Mouse (Mus musculus) midbrain, embryonic 12.5 days (tissue): ENCODE measurements at regions not wholly inside any gene's neighbourhood (a gene's known extent, or its start where the extent isn't known, plus 50 kb on each side); places are given as distances from the start of the nearest gene placed in this dataset.

Experiments used
- ATAC-seq: fragments of 200-750 bp; cut with Nextera tagmentation; 2 replicates; pipeline ENCODE4 v1.8.0; 2017; ENCODE audit warnings: low read depth, moderate TSS enrichment, moderate library complexity; ENCODE audit not compliant: low FRiP score
- H3K27ac ChIP-seq: fragments of 300-500 bp; sonication (generic); replicated peaks from 2 replicates; pipeline ENCODE4 v1.5.1; 2016; ENCODE audit warnings: mild to moderate bottlenecking
- H3K27me3 ChIP-seq: fragments of 300-500 bp; sonication (generic); 2 replicates; pipeline ENCODE4 v1.6.1; 2016; ENCODE audit warnings: mild to moderate bottlenecking
- H3K36me3 ChIP-seq: fragments of 300-500 bp; sonication (generic); 2 replicates; pipeline ENCODE4 v1.6.1; 2016
- H3K4me1 ChIP-seq: fragments of 300-500 bp; sonication (generic); 2 replicates; pipeline ENCODE4 v1.6.1; 2016
- H3K4me2 ChIP-seq: fragments of 300-500 bp; sonication (generic); replicated peaks from 2 replicates; pipeline ENCODE4 v1.6.1; 2016; ENCODE audit warnings: mild to moderate bottlenecking, moderate library complexity
- H3K4me3 ChIP-seq: fragments of 300-500 bp; sonication (generic); 2 replicates; pipeline ENCODE4 v1.5.1; 2016; ENCODE audit warnings: mild to moderate bottlenecking
- H3K9ac ChIP-seq: fragments of 300-500 bp; sonication (generic); replicated peaks from 2 replicates; pipeline ENCODE4 v1.6.1; 2016; ENCODE audit warnings: mild to moderate bottlenecking, moderate library complexity
- H3K9me3 ChIP-seq: fragments of 300-500 bp; sonication (generic); 2 replicates; pipeline ENCODE4 v1.6.1; 2016; ENCODE audit warnings: mild to moderate bottlenecking
- WGBS: fragments of 180-500 bp; shearing (Covaris S2); methylation state at CpG from one replicate; pipeline ENCODE4 v1.1.7; 2016; 5-methylcytosine and 5-hydroxymethylcytosine counted together

GRCm38 (mm10) chr17:77819698-77820097, 380.4 kb upstream of the Crim1 start:
- 73% methylated on average over 8 of the region's 8 CpGs for WGBS
- ATAC-seq, result peak; percentile 54
- no peaks in the 10 kb centered on the region for H3K27me3 ChIP-seq
- H3K9ac ChIP-seq, result no peak overlapping the region
- H3K36me3 ChIP-seq, result no peaks in the 10 kb centered on the region
- H3K4me1 ChIP-seq, result no peaks in the 10 kb centered on the region
- no peaks in the 10 kb centered on the region for H3K9me3 ChIP-seq
- H3K27ac ChIP-seq, result peak overlapping the region; percentile 4; the same call in 1 of the 2 replicates
- H3K4me2 ChIP-seq, result no peak overlapping the region
- no peak overlapping the region for H3K4me3 ChIP-seq

DNA sequence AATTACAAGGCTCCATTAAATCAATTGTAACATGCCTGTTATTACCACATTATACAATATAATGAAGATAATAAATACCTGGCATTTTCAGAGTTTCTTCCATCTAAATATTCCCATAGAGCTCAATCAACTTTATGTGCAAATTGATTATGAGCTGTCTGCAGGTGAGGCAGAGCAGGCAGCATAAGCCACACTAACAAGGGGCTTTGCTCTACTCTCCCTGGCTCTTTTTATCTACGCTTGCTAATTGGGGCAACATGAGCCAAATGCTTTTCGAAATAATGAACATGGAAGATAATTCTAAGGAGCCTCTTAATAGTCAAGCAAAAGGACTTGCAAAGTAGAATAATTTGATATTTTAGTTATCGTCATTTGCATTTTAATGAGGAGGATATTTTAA, 356.1 kb upstream of the Crim1 start:
- H3K36me3 ChIP-seq, result no peaks in the 10 kb centered on the region
- no peak overlapping the region for H3K4me2 ChIP-seq
- H3K9ac ChIP-seq, result no peak overlapping the region
- no peak overlapping the region for H3K4me3 ChIP-seq
- ATAC-seq, result no peak
- 88% methylated on average over 3 of the region's 3 CpGs for WGBS
- H3K27ac ChIP-seq, result no peak overlapping the region
- no peaks in the 10 kb centered on the region for H3K9me3 ChIP-seq
- no peaks in the 10 kb centered on the region for H3K27me3 ChIP-seq
- H3K4me1 ChIP-seq, result no peaks in the 10 kb centered on the region

- Histone ChIP-seq H3K9me3 (no peaks in the 10 kb centered on the region), H3K27ac (no peak overlapping the region), H3K4me3 (no peak overlapping the region), H3K4me2 (no peak overlapping the region), H3K9ac (no peak overlapping the region), H3K27me3 (no peaks in the 10 kb centered on the region), H3K36me3 (no peaks in the 10 kb centered on the region), H3K4me1 (peaks cover 4% of the 10 kb centered on the region; the same call in 1 of the 2 replicates)
- no peak for ATAC-seq
- WGBS, result 89% methylated on average over 3 of the region's 3 CpGs
These were observed 325.6 kb upstream of the Crim1 start for GRCm38 (mm10) chr17:77874497-77874896.

DNA sequence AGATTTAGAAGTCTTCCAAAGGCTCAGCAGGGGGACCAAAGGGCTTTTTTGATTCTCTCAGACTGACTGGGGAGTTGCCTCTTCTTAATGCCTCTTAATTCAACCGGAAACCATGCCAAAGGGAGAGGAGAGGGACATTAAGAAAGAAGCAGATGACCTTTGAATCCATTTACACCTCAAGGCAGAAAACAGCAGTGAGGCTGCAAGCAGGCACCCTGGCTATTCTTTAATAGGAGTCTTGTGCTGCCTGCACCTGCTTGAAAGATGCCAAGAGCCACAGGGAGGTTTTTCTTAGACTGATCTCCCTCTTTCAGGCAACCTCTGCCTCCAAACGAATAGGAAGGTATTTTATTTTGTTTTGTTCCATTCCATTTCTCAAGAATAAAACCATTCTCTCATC, 323.0 kb upstream of the Crim1 start:
- Histone ChIP-seq H3K4me1 (peaks cover 4% of the 10 kb centered on the region; the same call in 1 of the 2 replicates), H3K27me3 (no peaks in the 10 kb centered on the region), H3K36me3 (no peaks in the 10 kb centered on the region), H3K9me3 (no peaks in the 10 kb centered on the region), H3K27ac (no peak overlapping the region), H3K4me3 (no peak overlapping the region), H3K4me2 (no peak overlapping the region), H3K9ac (no peak overlapping the region)
- ATAC-seq, result no peak
- WGBS, result 6% methylated on average over 2 of the region's 2 CpGs

DNA sequence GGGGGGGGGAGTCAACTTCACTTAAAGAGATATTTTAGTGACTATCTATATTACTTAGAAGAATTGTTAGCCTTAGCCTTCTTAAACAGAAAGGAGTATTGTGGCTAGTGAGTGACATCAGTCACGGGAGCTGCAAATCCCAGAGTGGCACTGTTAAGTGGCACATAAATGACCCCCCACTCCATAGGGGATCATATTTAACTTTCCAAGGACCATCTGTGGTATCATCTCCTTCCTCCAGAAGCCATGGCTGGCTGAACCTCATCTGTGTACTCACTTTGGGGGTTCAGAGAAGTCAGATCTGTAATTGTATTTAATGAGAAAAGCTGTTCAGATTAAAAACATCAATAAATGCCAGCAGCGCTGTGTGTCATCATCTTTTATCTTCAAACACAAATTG, 314.9 kb upstream of the Crim1 start:
- Histone ChIP-seq H3K4me2 (no peak overlapping the region), H3K4me1 (no peaks in the 10 kb centered on the region), H3K4me3 (no peak overlapping the region), H3K27me3 (no peaks in the 10 kb centered on the region), H3K9me3 (no peaks in the 10 kb centered on the region), H3K27ac (no peak overlapping the region), H3K9ac (no peak overlapping the region), H3K36me3 (no peaks in the 10 kb centered on the region)
- ATAC-seq, result 0 out of 2 replicates have a peak, but pooled peaks have one; percentile 30
- 76% methylated on average over 2 of the region's 2 CpGs for WGBS

- Histone ChIP-seq H3K27me3 (no peaks in the 10 kb centered on the region), H3K4me3 (no peak overlapping the region), H3K36me3 (no peaks in the 10 kb centered on the region), H3K27ac (no peak overlapping the region), H3K9me3 (no peaks in the 10 kb centered on the region), H3K9ac (no peak overlapping the region), H3K4me1 (no peaks in the 10 kb centered on the region), H3K4me2 (no peak overlapping the region)
- 80% methylated on average over 2 of the region's 2 CpGs for WGBS
- ATAC-seq, result no peak
These were observed 310.9 kb upstream of the Crim1 start for GRCm38 (mm10) chr17:77889147-77889546.

GRCm38 (mm10) chr17:77904412-77904811, 295.6 kb upstream of the Crim1 start:
- no peak overlapping the region for H3K27ac ChIP-seq
- H3K9ac ChIP-seq, result no peak overlapping the region
- ATAC-seq, result 0 out of 2 replicates have a peak, but pooled peaks have one; percentile 23
- no peaks in the 10 kb centered on the region for H3K36me3 ChIP-seq
- H3K4me2 ChIP-seq, result no peak overlapping the region
- H3K4me3 ChIP-seq, result no peak overlapping the region
- 70% methylated on average over 3 of the region's 3 CpGs for whole genome bisulfite sequencing
- no peaks in the 10 kb centered on the region for H3K27me3 ChIP-seq
- no peaks in the 10 kb centered on the region for H3K9me3 ChIP-seq
- H3K4me1 ChIP-seq, result no peaks in the 10 kb centered on the region

GRCm38 (mm10) chr17:77913962-77914450, 286.0 kb upstream of the Crim1 start:
- ATAC-seq, result no peak
- WGBS, result 87% methylated on average over 4 of the region's 4 CpGs
- Histone ChIP-seq H3K9ac (no peak overlapping the region), H3K36me3 (no peaks in the 10 kb centered on the region), H3K4me1 (no peaks in the 10 kb centered on the region), H3K27me3 (no peaks in the 10 kb centered on the region), H3K4me2 (no peak overlapping the region), H3K4me3 (no peak overlapping the region), H3K27ac (no peak overlapping the region), H3K9me3 (no peaks in the 10 kb centered on the region)

GRCm38 (mm10) chr17:77930253-77930652, 269.8 kb upstream of the Crim1 start:
- ATAC-seq, result 0 out of 2 replicates have a peak, but pooled peaks have one; percentile 27
- 73% methylated on average over 3 of the region's 3 CpGs for WGBS
- H3K36me3 ChIP-seq, result no peaks in the 10 kb centered on the region
- H3K27me3 ChIP-seq, result no peaks in the 10 kb centered on the region
- H3K9ac ChIP-seq, result no peak overlapping the region
- no peaks in the 10 kb centered on the region for H3K9me3 ChIP-seq
- H3K4me1 ChIP-seq, result no peaks in the 10 kb centered on the region
- peak overlapping the region; percentile 39 for H3K27ac ChIP-seq
- no peak overlapping the region for H3K4me3 ChIP-seq
- H3K4me2 ChIP-seq, result no peak overlapping the region

DNA sequence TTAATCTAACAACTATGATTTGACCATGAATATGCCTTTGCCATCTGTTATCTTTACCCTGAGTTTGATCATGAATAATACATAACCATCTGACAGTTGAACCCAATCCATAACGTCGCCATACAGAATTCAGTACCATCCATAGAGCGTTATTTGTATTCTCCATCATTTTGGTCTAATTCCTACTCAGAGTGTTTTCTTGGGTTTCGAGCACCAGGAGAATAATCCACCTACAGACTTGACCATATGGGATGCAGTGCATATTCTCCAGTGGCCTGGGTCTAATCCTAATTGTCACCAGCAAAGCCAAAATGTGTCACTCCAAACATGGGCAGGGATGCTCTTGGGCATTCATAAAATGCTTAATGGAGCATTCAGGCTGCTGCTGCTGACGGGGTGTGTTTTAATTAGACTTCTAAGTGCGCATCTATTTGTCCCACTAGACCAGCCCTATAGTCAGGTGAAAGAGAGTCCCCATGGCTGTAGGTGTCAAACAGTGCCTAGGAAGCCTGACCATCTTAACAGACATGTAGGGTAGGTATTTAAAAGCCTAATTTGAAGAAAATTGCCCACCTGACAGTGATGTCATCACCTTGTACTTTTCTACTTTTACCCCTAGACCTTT, 269.0 kb upstream of the Crim1 start:
- Histone ChIP-seq H3K4me3 (no peak overlapping the region), H3K9ac (no peak overlapping the region), H3K9me3 (no peaks in the 10 kb centered on the region), H3K27ac (no peak overlapping the region), H3K27me3 (no peaks in the 10 kb centered on the region), H3K4me2 (no peak overlapping the region), H3K36me3 (no peaks in the 10 kb centered on the region), H3K4me1 (no peaks in the 10 kb centered on the region)
- 58% methylated on average over 6 of the region's 6 CpGs for WGBS
- peak; percentile 84 for ATAC-seq

- no peak overlapping the region for H3K4me2 ChIP-seq
- no peaks in the 10 kb centered on the region for H3K36me3 ChIP-seq
- no peak overlapping the region for H3K4me3 ChIP-seq
- H3K4me1 ChIP-seq, result no peaks in the 10 kb centered on the region
- no peak overlapping the region for H3K27ac ChIP-seq
- no peaks in the 10 kb centered on the region; the same call in 1 of the 2 replicates for H3K27me3 ChIP-seq
- no peak for ATAC-seq
- no peaks in the 10 kb centered on the region for H3K9me3 ChIP-seq
- no peak overlapping the region for H3K9ac ChIP-seq
These were observed 266.9 kb upstream of the Crim1 start for GRCm38 (mm10) chr17:77933192-77933591.

GRCm38 (mm10) chr17:77958048-77958447, 242.0 kb upstream of the Crim1 start:
- Histone ChIP-seq H3K27ac (no peak overlapping the region), H3K9me3 (no peaks in the 10 kb centered on the region), H3K4me3 (no peak overlapping the region), H3K4me2 (no peak overlapping the region), H3K36me3 (no peaks in the 10 kb centered on the region), H3K9ac (no peak overlapping the region), H3K27me3 (no peaks in the 10 kb centered on the region), H3K4me1 (no peaks in the 10 kb centered on the region)
- 90% methylated on average over 4 of the region's 4 CpGs for WGBS
- no peak for ATAC-seq

DNA sequence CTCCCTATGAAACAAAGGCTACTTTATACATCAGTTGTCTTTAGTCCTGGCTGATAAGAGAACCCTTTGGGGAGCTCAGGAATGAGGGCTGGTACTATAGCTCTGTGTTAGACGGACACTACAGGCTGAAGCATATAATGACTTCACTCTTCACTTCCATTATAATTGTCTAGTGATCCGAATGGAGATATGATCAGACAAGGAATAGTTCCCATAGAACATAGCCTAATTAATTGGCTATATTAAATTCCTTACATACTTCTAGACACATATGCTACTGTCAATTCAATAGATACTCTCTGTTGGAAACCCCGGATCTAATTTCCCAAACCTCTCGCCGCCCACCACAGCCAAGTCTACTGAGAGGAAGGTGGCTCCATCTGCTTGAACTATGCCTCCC, 238.8 kb upstream of the Crim1 start:
- Histone ChIP-seq H3K4me3 (no peak overlapping the region), H3K9ac (no peak overlapping the region), H3K27ac (no peak overlapping the region), H3K36me3 (no peaks in the 10 kb centered on the region), H3K9me3 (no peaks in the 10 kb centered on the region), H3K4me1 (no peaks in the 10 kb centered on the region), H3K27me3 (no peaks in the 10 kb centered on the region), H3K4me2 (no peak overlapping the region)
- no peak for ATAC-seq
- WGBS, result 87% methylated on average over 5 of the region's 5 CpGs
